Mouse (Mus musculus): Measurements from ENCODE around the gene Slc39a1.
"Not testable (repeated sequence)": the region's sequence is repeated elsewhere in the genome, so short reads cannot be mapped to it uniquely, and the experiment has no call there.

Slc39a1 gene

GRCm38 (mm10) chr3:90265034-90265931 lies 17.3 kb downstream of the Slc39a1 start, which contains the start of gene Dennd4b:
Dennd4b (plus strand) TSS chr3:90265185.
- ATAC-seq (ENCODE audit: insufficient number of reproducible peaks, low FRiP score, low TSS enrichment): peak; percentile 60

- ATAC-seq (ENCODE audit: insufficient number of reproducible peaks, low FRiP score, low TSS enrichment): peak; percentile 43; the same call in 1 of the 2 replicates
Observed at GRCm38 (mm10) chr3:90265932-90266741, 18.2 kb downstream of the Slc39a1 start.

- ATAC-seq (ENCODE audit: insufficient number of reproducible peaks, low FRiP score, low TSS enrichment): no peak
Observed at GRCm38 (mm10) chr3:90266901-90267775, 19.2 kb downstream of the Slc39a1 start.

GRCm38 (mm10) chr3:90268190-90268589 lies 20.2 kb downstream of the Slc39a1 start:
- no peak for ATAC-seq (ENCODE audit: insufficient number of reproducible peaks, low FRiP score, low TSS enrichment)

GRCm38 (mm10) chr3:90268971-90269370 lies 21.0 kb downstream of the Slc39a1 start:
- no peak for ATAC-seq (ENCODE audit: insufficient number of reproducible peaks, low FRiP score, low TSS enrichment)

- ATAC-seq (ENCODE audit: insufficient number of reproducible peaks, low FRiP score, low TSS enrichment): no peak
Observed at GRCm38 (mm10) chr3:90270784-90271183, 22.8 kb downstream of the Slc39a1 start.

GRCm38 (mm10) chr3:90272170-90272569 lies 24.2 kb downstream of the Slc39a1 start:
- ATAC-seq (ENCODE audit: insufficient number of reproducible peaks, low FRiP score, low TSS enrichment): no peak

- no peak for ATAC-seq (ENCODE audit: insufficient number of reproducible peaks, low FRiP score, low TSS enrichment)
Observed at GRCm38 (mm10) chr3:90273855-90274254, 25.9 kb downstream of the Slc39a1 start.

GRCm38 (mm10) chr3:90275286-90275685 lies 27.3 kb downstream of the Slc39a1 start:
- peak; percentile 37; the same call in 1 of the 2 replicates for ATAC-seq (ENCODE audit: insufficient number of reproducible peaks, low FRiP score, low TSS enrichment)

GRCm38 (mm10) chr3:90276858-90277257 lies 28.9 kb downstream of the Slc39a1 start:
- ATAC-seq (ENCODE audit: insufficient number of reproducible peaks, low FRiP score, low TSS enrichment): no peak

- ATAC-seq (ENCODE audit: insufficient number of reproducible peaks, low FRiP score, low TSS enrichment): peak; percentile 87
Observed at GRCm38 (mm10) chr3:90277793-90278192, 29.8 kb downstream of the Slc39a1 start.

- ATAC-seq (ENCODE audit: insufficient number of reproducible peaks, low FRiP score, low TSS enrichment): peak; percentile 41; the same call in 1 of the 2 replicates
Observed at GRCm38 (mm10) chr3:90278211-90278610, 30.2 kb downstream of the Slc39a1 start.

GRCm38 (mm10) chr3:90279216-90279615 lies 31.2 kb downstream of the Slc39a1 start:
- ATAC-seq (ENCODE audit: insufficient number of reproducible peaks, low FRiP score, low TSS enrichment): no peak

GRCm38 (mm10) chr3:90279743-90280142 lies 31.8 kb downstream of the Slc39a1 start:
- no peak for ATAC-seq (ENCODE audit: insufficient number of reproducible peaks, low FRiP score, low TSS enrichment)

GRCm38 (mm10) chr3:90280708-90281107 lies 32.7 kb downstream of the Slc39a1 start:
- no peak for ATAC-seq (ENCODE audit: insufficient number of reproducible peaks, low FRiP score, low TSS enrichment)

- ATAC-seq (ENCODE audit: insufficient number of reproducible peaks, low FRiP score, low TSS enrichment): no peak
Observed at GRCm38 (mm10) chr3:90284150-90284549, 36.2 kb downstream of the Slc39a1 start.

GRCm38 (mm10) chr3:90289403-90289802 lies 41.4 kb downstream of the Slc39a1 start:
- not testable (repeated sequence) for ATAC-seq (ENCODE audit: insufficient number of reproducible peaks, low FRiP score, low TSS enrichment)

- ATAC-seq (ENCODE audit: insufficient number of reproducible peaks, low FRiP score, low TSS enrichment): no peak
Observed at GRCm38 (mm10) chr3:90290602-90291001, 42.6 kb downstream of the Slc39a1 start.

GRCm38 (mm10) chr3:90291982-90292344 lies 44.0 kb downstream of the Slc39a1 start:
- no peak for ATAC-seq (ENCODE audit: insufficient number of reproducible peaks, low FRiP score, low TSS enrichment)

All from cerebellum, adult (tissue).